Mouse (Mus musculus) retina, adult 2 months (tissue): ENCODE measurements at regions not wholly inside any gene's neighbourhood (a gene's known extent, or its start where the extent isn't known, plus 50 kb on each side); places are given as distances from the start of the nearest gene placed in this dataset.

Experiments
- DNase-seq: peaks from one replicate; pipeline ENCODE4 v3.0.0-alpha.2; 2012; ENCODE audit warnings: low read depth, low spot score

DNA sequence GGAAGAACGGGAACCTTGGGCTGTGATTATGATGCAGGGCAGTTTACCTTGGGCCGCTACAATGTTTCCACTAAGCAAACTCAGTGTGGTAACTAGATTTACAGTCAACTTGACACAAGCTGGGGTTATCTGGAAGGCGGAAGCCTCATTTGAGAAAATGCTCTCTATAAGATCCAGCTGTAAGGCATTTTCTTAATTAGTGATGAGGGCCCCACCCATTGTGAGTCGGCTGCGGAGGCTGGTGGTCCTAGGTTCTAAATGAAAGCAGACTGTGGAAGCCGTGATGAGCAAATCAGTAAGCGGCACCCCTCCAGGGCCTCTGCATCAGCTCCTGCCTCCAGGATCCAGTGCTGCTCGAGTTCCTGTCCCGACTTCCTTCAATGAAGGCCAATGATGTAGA, 183.4 kb downstream of the Ly86 start:
- no peak for DNase-seq

DNA sequence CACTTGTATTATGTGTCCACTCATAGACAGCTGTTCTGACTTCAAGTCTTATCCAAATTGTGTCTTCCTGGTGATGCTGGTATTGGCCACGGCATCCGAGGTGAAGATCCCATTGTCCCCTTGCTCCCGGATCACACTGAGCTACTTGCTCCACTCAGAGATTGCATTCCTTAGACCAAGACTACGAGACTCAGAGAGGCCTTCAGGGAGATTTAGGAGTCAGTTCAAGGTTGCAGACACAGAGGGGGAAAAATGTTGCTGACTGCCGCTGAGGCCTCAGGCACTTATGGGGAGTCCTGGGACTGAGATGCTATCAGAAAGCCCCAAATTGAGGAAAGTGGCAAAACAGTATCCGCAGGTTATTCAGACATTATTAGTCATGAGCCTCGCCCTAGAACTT, 183.9 kb downstream of the Ly86 start:
- no peak for DNase-seq

DNA sequence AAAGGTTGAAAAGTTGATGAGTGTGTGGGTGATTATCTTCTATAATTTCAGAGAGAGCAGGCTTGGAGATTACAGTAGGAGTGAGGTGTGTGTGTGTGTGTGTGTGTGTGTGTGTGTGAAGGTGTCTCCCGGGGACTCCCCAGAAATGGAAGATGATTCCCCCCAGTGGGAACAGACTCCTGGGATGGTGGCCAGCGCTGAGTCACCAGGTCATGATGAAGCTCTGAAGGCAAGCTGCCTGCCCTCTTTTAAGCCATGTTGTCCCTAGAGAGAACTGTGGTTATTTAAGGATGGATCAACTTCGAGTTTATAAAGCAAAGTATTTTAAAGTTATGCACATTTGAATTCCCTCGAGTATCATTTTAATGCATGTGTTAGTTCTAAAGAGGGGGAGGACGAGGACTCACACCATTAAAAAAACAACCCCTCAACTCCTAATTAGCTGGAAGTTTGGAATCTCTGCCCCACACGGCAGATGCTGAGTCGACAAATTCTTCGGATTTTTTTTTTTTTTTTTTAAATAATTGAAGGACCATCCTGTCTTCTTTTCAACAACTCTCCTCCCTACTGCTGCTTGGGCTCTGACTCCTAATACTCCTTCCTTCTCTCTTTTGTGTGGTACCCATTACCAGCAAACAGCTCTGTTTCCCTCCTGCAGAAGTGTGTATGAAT, 186.6 kb downstream of the Ly86 start:
- DNase-seq: no peak

DNA sequence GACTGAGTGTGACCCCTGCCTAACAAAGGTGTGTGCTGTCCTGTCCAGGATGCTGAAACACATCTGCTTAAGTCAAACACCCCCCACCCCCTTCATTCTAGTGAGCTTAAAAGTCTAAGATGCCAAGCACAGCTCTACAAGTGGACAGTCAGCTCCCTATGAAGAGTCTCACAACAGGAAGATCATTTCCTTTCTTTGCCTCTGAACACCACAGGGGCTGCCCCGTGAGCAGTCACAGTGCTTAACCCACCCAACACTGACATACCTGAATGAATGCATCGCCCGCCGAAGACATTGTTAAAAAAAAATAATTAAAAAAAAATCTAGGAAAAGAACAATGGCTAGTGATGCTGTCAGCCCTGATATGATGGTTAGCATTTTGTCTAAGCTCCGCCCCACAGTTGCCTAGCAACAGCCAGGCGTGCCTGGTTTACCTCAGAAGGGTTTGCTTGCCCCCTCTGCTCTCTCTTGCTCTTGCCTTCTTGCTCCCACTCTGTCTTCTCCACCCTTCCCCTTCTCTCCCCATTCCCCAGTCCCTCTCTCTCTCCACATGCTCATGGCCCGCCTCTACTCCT, 187.7 kb downstream of the Ly86 start:
- DNase-seq: no peak

DNA sequence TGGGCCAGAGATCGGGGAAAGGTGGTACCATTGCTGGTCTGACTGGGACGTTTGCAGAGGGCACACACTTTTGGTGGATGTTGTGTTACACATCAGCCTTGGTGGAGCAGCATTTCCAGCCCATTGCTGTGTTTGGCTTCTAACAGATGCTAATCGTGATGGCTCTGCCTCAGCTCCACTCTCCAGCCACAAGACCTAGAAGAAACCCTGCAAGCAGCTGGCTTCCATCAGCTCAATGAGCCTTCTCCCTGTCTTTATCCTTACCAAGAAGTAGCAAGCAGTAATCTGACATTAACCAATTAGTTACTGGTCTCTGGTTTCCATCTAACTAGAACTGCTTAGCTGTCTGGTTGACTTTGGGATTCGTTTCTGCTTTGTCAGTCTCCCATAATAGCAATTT, 188.8 kb downstream of the Ly86 start:
- DNase-seq: no peak

DNA sequence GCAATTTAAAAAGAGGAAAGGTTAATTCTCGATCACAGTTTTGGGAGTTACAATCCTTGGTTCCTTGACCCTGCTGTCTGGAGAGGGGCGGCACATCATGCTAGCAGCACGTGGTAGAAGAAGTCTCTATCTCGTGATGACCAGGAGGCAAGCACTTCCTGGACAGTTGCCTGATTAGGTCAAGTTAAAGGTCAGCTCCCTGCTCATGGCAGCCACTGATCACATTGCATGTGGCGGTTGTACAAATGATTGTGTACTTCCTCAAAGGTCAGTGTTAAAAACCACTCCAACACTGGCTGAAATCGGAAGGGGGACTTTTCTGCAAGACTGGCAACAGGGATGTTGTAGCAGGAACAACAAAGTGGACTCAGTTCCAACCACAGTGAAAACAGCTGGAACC, 192.3 kb downstream of the Ly86 start:
- DNase-seq: no peak

DNA sequence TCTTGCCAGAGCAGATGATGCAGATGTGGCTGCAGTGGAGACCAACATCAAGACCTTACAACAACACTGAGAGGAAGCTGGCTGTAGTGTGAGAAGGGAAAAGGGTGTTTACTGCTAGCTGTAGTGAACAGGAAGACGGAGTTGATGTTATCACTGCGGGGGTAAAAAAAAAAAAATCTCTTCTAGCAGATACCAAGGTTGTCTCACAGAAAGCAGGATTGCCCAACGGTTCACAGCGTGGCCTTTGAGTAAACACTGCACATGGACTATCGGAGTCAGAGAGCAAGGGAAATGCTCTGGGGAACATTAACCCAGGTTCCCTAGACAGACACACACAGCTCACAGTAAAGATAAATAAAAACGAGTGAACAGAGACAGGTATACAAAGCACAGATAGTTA, 192.8 kb downstream of the Ly86 start:
- DNase-seq: no peak

DNA sequence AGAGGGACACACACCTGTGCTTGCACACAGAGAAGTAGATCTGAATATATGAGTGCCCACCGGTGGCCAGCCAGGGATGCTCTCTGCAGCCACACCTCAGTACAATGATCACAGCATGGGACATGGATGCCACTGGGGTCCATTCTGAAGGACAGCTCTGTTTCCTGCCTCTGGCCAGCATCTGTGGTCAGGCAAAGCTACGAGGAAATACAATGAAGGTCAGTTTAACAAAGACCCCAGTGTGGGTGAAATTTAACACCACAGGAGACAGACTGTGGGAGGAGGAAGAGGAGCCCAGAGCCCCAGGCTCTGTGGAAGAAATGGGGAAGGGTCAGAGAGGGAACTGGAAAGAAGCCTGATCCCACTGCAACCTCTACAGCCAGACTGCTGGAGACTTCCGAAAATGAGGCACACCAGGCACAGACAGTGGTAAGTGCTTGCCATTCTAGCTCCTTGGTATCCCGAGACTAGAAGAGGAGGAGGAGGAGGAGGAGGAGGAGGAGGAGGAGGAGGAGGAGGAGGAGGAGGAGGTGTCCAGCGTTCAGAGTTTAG, 196.0 kb downstream of the Ly86 start:
- no peak for DNase-seq

DNA sequence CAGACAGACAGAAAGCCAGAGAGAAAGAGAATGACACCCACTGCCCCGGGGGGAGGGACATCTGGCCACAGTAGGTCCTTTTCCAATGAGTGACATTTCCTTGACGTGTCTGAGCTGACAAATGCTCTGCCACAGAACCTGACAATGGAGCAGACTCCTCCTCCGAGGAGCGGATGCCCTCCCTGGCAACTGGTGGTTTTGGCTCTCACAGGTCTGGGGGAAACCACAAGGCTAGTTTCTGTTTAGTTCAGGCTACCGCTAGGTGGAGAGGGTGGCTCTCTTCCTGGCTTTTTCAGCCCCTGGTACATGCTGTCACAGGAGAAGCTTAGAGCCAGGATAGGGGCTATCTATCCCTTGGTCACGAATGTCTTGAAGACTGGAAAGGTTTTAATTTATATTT, 196.7 kb downstream of the Ly86 start:
- no peak for DNase-seq

DNA sequence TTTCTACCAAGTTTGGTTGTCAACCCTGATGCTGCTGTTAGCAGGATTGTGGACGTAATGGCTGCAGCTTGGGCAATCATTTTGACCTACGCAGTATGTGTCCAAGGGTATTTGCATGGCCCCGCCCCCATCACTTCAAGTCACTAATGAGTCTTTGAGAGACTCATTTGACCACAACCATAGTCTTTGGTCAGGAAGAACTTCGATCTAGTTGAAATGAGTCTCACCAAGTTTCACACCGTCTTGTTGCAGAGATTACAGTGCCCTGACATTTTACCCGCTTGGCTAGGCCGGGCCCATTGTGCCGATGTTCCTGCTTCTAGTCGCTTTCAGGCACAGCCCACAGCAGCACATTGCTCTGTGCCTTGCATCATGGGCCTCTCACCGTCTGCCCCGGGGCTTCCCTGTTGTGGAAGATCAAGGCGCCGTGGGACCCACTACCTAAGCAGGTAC, 197.8 kb downstream of the Ly86 start:
- DNase-seq: no peak

DNA sequence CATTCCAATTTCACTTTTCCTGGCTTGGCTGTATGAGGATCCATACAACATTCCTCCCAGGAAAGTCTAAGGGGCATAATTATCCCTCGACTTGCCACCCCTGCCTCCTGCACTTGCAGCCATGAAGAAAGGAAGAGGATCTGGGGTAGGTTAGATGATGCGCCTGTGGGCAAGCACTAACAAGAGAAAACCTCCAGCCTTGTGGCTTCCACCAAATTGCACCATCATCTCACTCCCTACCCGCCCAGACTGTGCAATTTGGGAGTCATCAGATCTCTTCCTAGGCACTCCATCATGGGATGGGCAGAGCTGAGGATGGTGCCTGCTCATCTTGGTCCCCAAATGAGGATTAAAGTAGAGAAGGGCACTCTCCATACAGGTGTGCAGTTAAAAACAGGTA, 198.8 kb downstream of the Ly86 start:
- DNase-seq: no peak

DNA sequence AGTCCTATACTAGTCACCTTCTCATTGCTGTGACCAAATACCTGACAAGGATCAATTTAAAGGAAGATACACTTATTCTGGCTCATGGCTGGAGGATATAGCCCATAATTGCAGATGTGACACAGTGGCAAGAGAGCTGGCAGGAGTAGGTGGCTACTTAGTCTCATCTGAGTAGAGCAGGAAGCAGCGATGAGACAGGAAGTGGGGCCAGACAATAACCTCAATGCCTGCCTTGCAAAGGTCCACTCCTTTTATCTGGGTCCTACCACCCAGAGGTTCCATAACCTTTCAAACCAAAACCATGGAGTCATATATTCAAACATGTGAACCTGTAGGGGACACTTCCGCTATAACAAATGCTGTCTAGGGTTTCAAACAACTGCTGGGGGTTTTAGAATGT, 199.7 kb downstream of the Ly86 start:
- DNase-seq: no peak

DNA sequence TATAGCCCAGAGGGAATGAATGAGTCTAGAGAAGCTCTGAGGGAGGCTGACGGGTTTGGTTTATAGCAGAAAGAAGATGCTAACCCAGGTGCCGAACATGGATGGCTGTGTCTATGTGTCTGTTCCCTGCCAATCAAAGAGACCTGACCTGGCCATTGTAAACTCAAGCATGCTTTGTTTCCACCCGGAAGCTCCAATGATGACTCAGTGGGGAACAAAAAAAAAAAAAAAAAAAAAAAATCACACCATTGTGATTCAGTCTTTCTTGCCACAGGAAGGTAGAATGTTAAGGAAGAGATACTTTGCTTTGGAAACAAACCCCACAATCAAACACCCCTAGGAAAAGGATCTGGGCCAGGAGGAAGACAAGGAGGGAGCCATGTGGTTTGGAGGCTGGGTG, 201.5 kb downstream of the Ly86 start:
- DNase-seq: no peak

DNA sequence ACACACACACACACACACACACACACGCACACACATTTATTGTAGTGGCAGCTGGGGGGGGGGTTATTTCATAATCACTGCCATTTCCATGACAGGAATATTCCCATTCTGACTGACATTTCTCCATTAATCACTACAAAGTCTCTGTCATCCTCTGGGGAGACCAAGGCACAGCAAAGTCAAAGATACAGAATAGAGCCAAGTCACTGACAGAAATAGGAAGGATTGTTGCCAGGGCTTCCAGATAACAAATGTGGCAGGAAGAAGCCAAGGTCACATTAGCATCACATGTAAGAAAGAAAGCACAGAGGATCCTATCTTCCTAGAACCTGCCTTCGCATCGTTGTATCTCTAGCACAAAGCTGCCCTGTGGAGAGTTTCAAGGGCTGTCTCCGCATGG, 205.6 kb downstream of the Ly86 start:
- no peak for DNase-seq

DNA sequence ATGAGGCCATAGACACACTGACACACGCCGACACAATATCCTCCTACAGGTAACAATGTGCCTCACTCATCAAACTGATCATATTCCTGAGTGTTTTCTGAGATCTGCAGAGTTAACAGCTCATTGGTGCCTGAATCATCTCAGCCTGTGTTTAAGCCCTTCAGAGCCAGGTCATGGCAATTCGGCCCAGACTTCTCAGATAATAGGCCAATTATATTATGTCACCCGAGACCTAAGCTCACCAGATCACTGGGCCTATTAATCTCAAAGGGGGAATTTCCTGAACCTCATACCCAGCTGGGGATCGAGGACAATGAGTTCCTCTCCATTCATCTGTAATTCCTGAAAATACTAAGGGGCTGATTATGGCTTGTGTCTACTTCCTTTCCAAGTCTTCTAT, 208.4 kb downstream of the Ly86 start:
- DNase-seq: no peak

DNA sequence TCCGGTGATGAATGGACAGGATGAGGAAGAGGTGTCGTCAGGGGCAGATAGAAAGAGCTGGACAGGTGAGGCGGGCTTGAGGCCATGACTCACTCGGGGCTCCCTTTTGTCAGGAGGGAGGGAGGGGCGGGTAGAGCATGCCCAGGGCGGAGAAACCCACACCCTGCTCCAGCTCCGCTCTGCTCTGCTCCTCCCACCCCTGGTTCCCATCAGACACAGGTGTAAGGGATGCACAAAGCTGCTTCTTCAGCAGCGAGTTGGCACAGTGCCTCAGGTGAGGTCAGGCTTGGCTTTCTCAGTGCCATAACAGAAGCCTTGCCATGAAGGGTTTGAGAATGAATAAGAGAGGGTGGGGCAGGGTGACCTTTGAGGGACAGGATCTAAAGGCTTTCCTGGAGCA, 212.2 kb downstream of the Ly86 start:
- DNase-seq: no peak

DNA sequence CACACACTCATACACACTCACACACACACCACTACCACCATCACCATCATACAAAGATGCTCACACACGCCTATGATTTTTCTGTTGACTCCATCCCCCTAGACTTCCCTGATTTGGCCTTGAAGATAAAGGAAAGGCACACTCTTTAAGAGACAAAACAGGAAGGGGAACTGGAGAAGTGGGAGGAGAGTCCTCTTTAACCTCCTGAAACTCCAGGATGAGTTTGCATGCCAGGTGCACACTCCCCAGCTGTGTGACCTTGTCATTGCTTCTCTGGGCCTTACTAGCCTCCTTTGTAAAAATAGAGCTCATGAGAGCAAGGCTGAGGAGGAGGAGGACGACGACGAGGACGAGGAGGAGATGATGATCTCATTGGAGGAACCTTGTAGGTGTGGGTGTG, 212.8 kb downstream of the Ly86 start:
- DNase-seq: no peak

DNA sequence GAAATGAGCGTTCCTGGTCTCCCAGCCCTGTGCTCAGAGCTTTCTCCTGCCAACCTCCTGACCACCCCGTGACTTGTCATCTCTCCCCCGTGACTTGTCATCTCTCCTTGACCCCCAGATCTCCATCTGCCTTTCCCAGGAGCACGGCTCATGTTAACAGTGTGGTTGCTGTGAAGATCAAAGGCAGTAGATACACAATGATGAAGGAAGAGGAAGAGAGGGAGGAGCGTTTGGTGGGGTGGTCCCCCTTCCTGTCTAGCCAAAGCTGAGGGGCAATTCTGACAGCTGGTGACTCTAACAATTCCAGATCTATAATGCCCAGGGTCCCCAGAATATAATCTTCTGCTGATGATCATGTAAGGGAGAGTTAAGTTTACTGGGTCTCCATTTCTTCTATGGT, 214.0 kb downstream of the Ly86 start:
- no peak for DNase-seq

DNA sequence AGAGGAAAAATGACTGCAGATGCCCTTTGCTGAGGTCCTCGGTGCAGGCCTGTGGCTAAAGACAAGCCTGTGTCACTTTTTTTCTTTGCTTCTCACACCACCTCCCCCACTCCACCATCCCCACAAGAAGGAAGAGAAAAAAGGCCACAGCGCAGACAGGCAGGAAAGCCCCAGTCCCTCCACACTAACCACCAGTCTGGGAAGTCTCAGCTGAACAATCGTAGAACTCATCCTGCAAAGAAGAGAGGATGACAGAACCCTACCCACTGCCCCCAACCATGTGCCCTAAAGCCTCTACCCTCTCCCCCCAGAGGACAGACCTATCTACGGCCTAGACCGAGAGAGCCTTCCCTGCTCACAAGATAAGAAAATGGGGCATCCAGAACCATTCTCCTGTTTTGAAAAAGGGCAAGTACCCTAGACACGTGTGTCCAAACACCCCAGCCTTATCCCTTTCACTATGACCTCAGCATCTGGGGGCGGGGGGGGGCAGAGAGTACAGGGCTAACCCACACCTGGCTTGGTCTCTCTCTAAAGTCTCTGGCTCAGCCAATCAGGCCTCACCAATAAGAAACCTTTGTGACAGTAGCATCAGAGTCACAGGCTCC, 214.8 kb downstream of the Ly86 start:
- no peak for DNase-seq

DNA sequence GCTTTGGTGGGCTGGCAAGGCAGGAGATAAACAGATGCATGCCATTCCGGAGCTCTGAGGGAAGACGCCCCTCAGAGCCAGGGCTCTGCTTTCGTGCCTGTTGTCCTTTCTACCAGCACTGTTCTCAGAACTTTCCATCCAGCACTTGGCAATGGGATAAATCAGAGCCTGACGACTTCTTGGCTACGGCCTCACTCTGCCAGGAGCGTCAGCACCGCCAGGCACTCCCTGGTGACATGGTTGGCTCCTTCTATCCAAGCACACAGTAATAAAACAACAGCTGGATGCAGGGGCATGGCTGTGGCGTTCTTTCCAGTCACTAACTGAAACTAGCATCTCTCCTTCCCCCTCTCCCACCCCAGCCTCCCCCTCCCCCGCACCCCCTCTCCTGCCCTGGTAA, 215.4 kb downstream of the Ly86 start:
- DNase-seq: no peak

DNA sequence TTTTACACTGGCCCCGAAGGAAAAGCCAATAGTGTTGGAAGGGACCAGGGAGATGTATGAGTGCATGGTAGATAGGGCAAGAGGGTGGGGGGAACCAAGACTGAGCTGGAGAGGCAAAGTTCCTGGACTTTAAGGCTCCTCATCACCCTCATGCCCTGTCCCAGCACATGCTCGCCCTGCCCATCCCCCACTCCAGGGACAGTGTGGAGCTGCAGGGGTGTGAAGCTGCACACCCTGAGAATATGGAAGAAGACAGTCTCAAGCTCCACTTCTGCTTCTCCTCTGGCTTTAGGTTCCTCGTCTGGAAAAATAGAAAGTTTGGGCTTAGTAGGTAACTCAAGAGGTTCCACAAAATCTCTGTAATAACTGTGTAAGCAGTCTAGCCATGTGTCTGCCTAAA, 215.8 kb downstream of the Ly86 start:
- no peak for DNase-seq

DNA sequence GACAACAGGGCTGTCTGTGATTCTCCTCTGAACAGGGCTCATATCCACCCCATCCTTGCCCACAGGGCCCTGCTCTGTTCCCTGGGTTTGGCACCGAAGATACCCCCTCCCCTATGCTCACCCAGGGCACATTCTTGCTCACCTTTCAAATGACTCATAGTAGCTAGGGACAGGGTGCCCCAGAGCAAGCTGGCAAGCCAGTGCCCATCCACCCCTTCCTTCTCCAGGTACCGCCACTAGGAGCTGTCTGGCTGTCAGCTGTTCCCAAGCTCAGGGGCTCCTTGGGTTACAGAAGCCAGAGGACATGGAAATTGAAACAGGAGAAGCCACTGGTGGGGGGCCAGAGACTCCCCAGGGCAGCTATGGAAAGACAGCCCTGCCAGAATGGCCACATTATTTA, 216.4 kb downstream of the Ly86 start:
- DNase-seq: no peak

DNA sequence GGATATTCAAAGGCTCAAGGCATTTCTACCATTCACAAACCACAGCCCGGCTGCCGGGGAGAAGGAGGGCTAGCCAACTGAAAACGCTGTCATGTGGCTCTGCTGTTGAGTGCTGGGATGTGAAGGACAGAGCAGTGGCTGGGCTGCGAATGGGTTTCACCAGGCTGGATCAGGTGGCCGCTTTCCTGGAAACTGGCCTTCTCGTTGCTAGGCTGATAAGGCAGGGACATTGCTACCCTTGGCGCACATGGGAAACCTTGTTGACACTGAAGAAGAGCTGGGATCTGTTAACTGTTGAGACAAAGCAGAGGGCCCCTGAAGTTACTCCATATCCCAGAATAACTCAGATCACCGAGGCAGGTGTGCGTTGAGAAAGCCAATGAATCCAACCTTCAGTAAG, 216.1 kb upstream of the Rreb1 start:
- DNase-seq: no peak
